Mouse (Mus musculus) heart, postnatal 10 days (tissue): ENCODE data around the gene Gm10153. TPM values are rescaled to one million over a fixed set of nuclear protein-coding genes. Genes with fewer than 3 reads are reported as not detected.
"Not testable (repeated sequence)": the region's sequence is repeated elsewhere in the genome, so short reads cannot be mapped to it uniquely, and the experiment has no call there.

Experiments
- DNase-seq, 2 experiments: peaks; one replicate each; pipeline ENCODE4 v3.0.0; 2021
- intact Hi-C: fragments of 180-260 bp; cut with DNase I; formaldehyde crosslinking; loops from one replicate; pipeline ENCODE4 v1.15.1; 2025
- total RNA-seq, 2 experiments: library from RNA; stranded (reverse); gene quantifications; 2 replicates each; pipeline ENCODE4 v1.2.3; 2021

The Gm10153 gene
- total RNA-seq, 2 experiments from 2014 or later, result not detected

DNA sequence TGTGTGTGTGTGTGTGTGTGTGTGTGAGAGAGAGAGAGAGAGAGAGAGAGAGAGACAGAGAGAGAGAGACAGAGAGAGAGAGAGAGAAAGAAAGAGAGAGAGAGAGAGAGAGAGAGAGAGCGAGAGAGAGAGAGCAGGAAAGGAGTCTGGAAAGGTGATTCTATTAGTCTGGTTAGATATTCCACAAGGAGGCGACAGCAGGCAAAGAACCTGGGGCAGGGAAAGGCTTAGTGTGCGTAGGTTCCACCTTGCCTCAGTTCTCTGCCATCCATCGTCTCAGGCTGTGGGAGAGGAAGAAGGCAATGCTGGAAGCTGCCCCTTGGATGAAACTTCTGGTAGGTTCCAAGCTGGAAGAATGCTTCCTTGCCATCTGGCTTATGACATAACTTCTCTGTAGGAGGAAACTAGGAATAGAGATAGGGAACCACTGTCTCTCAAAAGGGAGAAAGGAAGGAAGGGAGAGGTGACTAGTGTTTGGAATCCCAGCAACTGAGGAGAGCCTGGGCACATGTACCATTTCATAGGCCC, 44.7 kb downstream of the Gm10153 start:
- intact Hi-C loops, result no loop called here
- DNase-seq, result no peak

DNA sequence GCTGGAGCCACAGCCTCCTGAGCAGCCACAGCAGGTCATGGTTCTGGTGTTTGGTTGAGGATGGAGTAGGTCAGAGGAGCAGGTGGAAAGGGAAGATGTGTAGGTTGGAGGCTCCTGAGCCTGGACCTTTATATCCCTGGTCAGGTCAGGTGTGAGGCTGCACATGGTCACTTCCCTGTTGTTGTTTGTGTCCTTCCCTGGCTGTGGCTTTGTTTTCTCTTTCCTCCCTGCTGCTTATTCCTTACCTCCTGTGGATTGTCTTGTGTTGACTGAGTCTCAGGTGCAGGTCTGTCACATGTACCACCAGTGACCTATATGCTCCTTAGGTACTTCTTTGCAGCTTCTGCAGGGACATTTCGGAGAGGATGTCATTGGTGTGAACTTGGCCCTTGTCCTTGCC, 45.7 kb downstream of the Gm10153 start, which contains the start of gene Gm45337:
Gm45337 (minus strand) TSS at position 101 of the 400 bp plus-strand sequence.
- intact Hi-C loops, result no loop called here
- DNase-seq, result no peak

DNA sequence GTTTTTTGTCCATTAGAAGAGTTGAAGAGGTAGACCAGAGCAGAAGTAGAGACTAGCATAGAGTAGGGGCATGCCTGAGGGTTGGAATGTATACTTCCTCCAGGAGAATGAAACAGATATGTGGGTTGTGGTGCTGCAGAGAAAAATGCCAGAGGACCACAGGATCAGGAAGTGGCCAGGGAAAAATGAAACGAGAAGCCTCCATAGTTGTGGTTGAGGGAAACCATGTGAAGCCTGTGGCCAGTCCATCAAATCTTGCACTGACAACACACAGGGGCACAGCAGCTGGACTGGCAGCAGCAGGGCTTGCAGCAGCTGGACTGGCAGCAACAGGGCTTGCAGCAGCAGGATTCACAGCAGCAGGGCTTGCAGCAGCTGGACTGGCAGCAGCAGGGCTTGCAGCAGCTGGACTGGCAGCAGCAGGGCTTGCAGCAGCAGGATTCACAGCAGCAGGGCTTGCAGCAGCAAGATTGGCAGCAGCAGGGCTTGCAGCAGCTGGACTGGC, 46.6 kb downstream of the Gm10153 start:
- DNase-seq, intact Hi-C loops: not testable (repeated sequence)

DNA sequence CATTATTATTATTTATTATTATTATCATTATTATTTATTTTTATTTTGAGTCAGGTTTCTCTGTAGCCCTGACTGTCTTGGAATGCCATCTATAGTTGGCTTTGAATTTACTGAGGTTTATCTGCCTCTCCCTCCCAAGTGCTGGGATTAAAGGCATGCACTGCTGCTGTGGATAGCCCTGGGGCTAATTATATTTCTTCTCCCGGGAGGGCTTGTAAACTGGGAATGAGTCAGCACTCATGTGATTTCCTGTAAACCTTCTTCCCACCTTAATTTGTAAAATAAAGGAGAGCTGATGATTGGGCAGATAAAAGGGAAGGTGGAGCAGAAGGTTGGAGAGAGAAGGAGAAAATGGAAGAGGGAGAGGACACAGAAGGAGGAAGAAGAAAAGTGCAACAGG, 49.5 kb downstream of the Gm10153 start:
- no peak for DNase-seq
- intact Hi-C loops, result no loop called here

Other genes with a start within 250 kb of the Gm10153 start
- under 1 TPM; 0.29 to 0.50 TPM for gene Brsk2, start 240.6 kb downstream of the Gm10153 start, total RNA-seq
- gene Mob2, start 129.3 kb downstream of the Gm10153 start, total RNA-seq, result 10 to 100 TPM; 39.4 to 43.2 TPM
- 10 to 100 TPM; 28.0 to 30.0 TPM for gene Dusp8, start 94.5 kb downstream of the Gm10153 start, total RNA-seq
- not detected for gene Gm45618, start 69.7 kb downstream of the Gm10153 start, total RNA-seq
- not detected for gene Gm39115, start 54.4 kb downstream of the Gm10153 start, total RNA-seq
- gene Gm45337, start 45.8 kb downstream of the Gm10153 start, total RNA-seq, result not detected
- gene Gm29735, start 33.3 kb downstream of the Gm10153 start, total RNA-seq, result not detected
- gene Gm4553, start 24.6 kb downstream of the Gm10153 start, total RNA-seq, result not detected
- not detected for gene Krtap5-2, start 14.4 kb downstream of the Gm10153 start, total RNA-seq
- gene Krtap5-3, start 11.0 kb upstream of the Gm10153 start, total RNA-seq, result not detected
- gene Gm7579, start 21.5 kb upstream of the Gm10153 start, total RNA-seq, result not detected
- not detected for gene Krtap5-5, start 39.6 kb upstream of the Gm10153 start, total RNA-seq
- not detected for gene Gm40460, start 50.7 kb upstream of the Gm10153 start, total RNA-seq
- gene Gm2431, start 68.0 kb upstream of the Gm10153 start, total RNA-seq, result not detected
- gene Gm4559, start 84.0 kb upstream of the Gm10153 start, total RNA-seq, result not detected
- not detected for gene Krtap5-1, start 106.7 kb upstream of the Gm10153 start, total RNA-seq
- not detected for gene Krtap5-4, start 113.2 kb upstream of the Gm10153 start, total RNA-seq
- gene Ifitm10, start 183.4 kb upstream of the Gm10153 start, total RNA-seq, result 1 to 10 TPM; 1.0 to 1.1 TPM
- gene Gm49369, start 192.3 kb upstream of the Gm10153 start, total RNA-seq, result 1 to 10 TPM; 1.7 to 5.1 TPM
- 100 to 1,000 TPM; 501 to 525 TPM for gene Ctsd, start 197.6 kb upstream of the Gm10153 start, total RNA-seq
- not detected for gene Syt8, start 244.5 kb upstream of the Gm10153 start, total RNA-seq